Mouse (Mus musculus) small intestine, adult 2 months (tissue): Measurements from ENCODE around the gene Ttc28. TPM values are rescaled to one million over a fixed set of nuclear protein-coding genes. Genes with fewer than 3 reads are reported as not detected.

Experiments used
- H3K27ac ChIP-seq: fragments of 200-500 bp; 2 replicates; pipeline ENCODE4 v1.5.1; 2012; ENCODE audit warnings: low read depth, low read length, control low read depth, inconsistent platforms; ENCODE audit not compliant: insufficient read depth
- H3K27me3 ChIP-seq: fragments of 200-500 bp; 2 replicates; pipeline ENCODE4 v1.6.1; 2012; ENCODE audit warnings: mild to moderate bottlenecking, moderate library complexity, low read length, inconsistent platforms; ENCODE audit not compliant: control insufficient read depth, insufficient read depth
- H3K36me3 ChIP-seq: fragments of 200-500 bp; 2 replicates; pipeline ENCODE4 v1.6.1; 2012; ENCODE audit warnings: mild to moderate bottlenecking, low read length, control low read depth, inconsistent platforms; ENCODE audit not compliant: control insufficient read depth, insufficient read depth
- H3K4me1 ChIP-seq: fragments of 200-500 bp; 2 replicates; pipeline ENCODE4 v1.6.1; 2012; ENCODE audit warnings: low read length, inconsistent platforms, mixed read lengths; ENCODE audit not compliant: control insufficient read depth, insufficient read depth, insufficient read length
- H3K4me3 ChIP-seq: fragments of 200-500 bp; 2 replicates; pipeline ENCODE4 v1.5.1; 2012; ENCODE audit warnings: low read depth, mild to moderate bottlenecking, control low read depth, inconsistent platforms, low read length, moderate library complexity
- CTCF ChIP-seq: fragments of 200-500 bp; IDR thresholded peaks from 2 replicates; pipeline ENCODE4 v1.5.1; 2012; ENCODE audit warnings: low read depth, mild to moderate bottlenecking, control low read depth, inconsistent platforms, low read length, moderate library complexity, mixed read lengths; ENCODE audit not compliant: insufficient replicate concordance, insufficient read length; ENCODE audit errors: extremely low read depth
- POLR2A ChIP-seq: fragments of 200-500 bp; IDR thresholded peaks from 2 replicates; pipeline ENCODE4 v1.6.1; 2012; ENCODE audit warnings: low read depth, mild to moderate bottlenecking, control low read depth, inconsistent platforms, low read length, moderate library complexity
- WGBS: fragments of 180-500 bp; shearing (Covaris S2); methylation state at CpG from one replicate; pipeline ENCODE4 v1.1.7; 2018; 5-methylcytosine and 5-hydroxymethylcytosine counted together
- polyA plus RNA-seq: library from polyadenylated mRNA; depleted of rRNA; stranded (reverse); fragments of >200 nt; gene quantifications from 2 replicates; pipeline ENCODE4 v1.2.3, GENCODE M21; 2012

Gene Ttc28
- polyA plus RNA-seq, 1 experiment, result 3.2 TPM

- Histone ChIP-seq H3K36me3 (no peaks in the 10 kb centered on the region), H3K27me3 (no peaks in the 10 kb centered on the region), H3K4me3 (no peak overlapping the region), H3K27ac (no peak overlapping the region), H3K4me1 (peaks cover 8% of the 10 kb centered on the region; the same call in 1 of the 2 replicates)
- 74% methylated on average over 6 of the region's 6 CpGs for WGBS
- TF ChIP-seq CTCF, result no peak
- no peak for TF ChIP-seq POLR2A
Measured at GRCm38 (mm10) chr5:111111378-111111777, 231.8 kb downstream of the Ttc28 start.

DNA sequence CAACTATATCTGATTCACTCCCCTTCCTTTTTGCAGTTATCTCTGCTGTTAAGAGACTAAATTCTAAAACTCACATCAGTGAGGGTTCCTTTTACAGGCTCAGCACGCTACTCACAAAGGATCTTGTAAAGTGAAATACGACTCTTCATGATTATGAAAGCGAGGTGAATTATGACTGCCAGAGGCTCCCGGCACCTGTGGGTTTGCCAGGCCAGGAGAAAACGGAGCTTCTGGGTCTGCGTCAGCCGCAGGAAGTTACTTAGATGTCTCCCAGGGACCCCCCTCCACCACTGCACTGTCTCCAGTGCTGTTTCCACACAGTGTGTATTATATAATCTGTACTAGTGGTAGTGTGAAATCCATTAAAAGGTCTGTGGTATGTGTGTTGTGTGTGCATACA is 233.6 kb downstream of the Ttc28 start:
- H3K36me3 ChIP-seq, result no peaks in the 10 kb centered on the region
- H3K4me1 ChIP-seq, result peaks cover 8% of the 10 kb centered on the region; the same call in 1 of the 2 replicates
- no peak overlapping the region for H3K27ac ChIP-seq
- no peaks in the 10 kb centered on the region for H3K27me3 ChIP-seq
- no peak overlapping the region for H3K4me3 ChIP-seq
- WGBS, result 60% methylated on average over 7 of the region's 7 CpGs
- TF ChIP-seq CTCF (no peak), POLR2A (no peak)

GRCm38 (mm10) chr5:111113694-111114375 is 234.2 kb downstream of the Ttc28 start:
- H3K4me3 ChIP-seq, result no peak overlapping the region
- TF ChIP-seq POLR2A (no peak), CTCF (no peak)
- peaks cover 8% of the 10 kb centered on the region; the same call in 1 of the 2 replicates for H3K4me1 ChIP-seq
- H3K27ac ChIP-seq, result peak overlapping the region; percentile 29; the same call in 1 of the 2 replicates
- H3K36me3 ChIP-seq, result no peaks in the 10 kb centered on the region
- H3K27me3 ChIP-seq, result no peaks in the 10 kb centered on the region
- 32% methylated on average over 8 of the region's 8 CpGs for WGBS

GRCm38 (mm10) chr5:111114597-111114996 is 235.0 kb downstream of the Ttc28 start:
- Histone ChIP-seq H3K4me3 (no peak overlapping the region), H3K4me1 (peaks cover 8% of the 10 kb centered on the region; the same call in 1 of the 2 replicates), H3K27ac (no peak overlapping the region), H3K36me3 (no peaks in the 10 kb centered on the region), H3K27me3 (no peaks in the 10 kb centered on the region)
- TF ChIP-seq CTCF (no peak), POLR2A (no peak)
- 86% methylated on average over 10 of the region's 10 CpGs for WGBS

- TF ChIP-seq CTCF (no peak), POLR2A (no peak)
- Histone ChIP-seq H3K4me3 (no peak overlapping the region), H3K27ac (no peak overlapping the region; the same call in 1 of the 2 replicates), H3K4me1 (peaks cover 8% of the 10 kb centered on the region; the same call in 1 of the 2 replicates), H3K36me3 (no peaks in the 10 kb centered on the region), H3K27me3 (no peaks in the 10 kb centered on the region)
- 77% methylated on average over 15 of the region's 15 CpGs for WGBS
Measured at GRCm38 (mm10) chr5:111115519-111116350, 236.1 kb downstream of the Ttc28 start.

GRCm38 (mm10) chr5:111119805-111120204 is 240.2 kb downstream of the Ttc28 start:
- peaks cover 12% of the 10 kb centered on the region for H3K4me1 ChIP-seq
- WGBS, result 74% methylated on average over 3 of the region's 3 CpGs

DNA sequence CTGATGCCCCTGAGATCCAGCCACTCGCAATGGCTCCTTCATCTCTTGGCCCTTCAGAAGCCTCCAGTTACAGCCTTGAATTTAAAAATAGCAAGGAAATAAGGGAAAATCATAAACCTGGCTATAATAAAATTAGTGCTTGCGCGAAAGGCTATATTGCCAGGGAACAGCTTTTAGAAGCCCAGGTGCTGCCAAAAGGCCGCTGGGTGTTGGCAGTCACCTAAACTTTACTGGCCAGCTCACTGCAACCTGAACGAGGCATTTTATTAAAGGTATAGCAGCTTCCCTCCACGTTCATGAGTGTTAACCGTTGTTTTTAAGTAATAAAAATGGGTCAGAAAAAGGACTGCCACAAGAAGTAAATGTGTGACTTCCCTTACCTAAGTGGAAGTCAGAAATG is 240.7 kb downstream of the Ttc28 start:
- Histone ChIP-seq H3K27me3 (no peaks in the 10 kb centered on the region), H3K27ac (no peak overlapping the region), H3K4me1 (peaks cover 15% of the 10 kb centered on the region), H3K4me3 (no peak overlapping the region), H3K36me3 (no peaks in the 10 kb centered on the region)
- 27% methylated on average over 7 of the region's 7 CpGs for WGBS
- no peak for TF ChIP-seq POLR2A
- TF ChIP-seq CTCF, result no peak

More at GRCm38 (mm10) chr5:111119805-111120204, 240.2 kb downstream of the Ttc28 start:
- Histone ChIP-seq H3K4me3 (no peak overlapping the region), H3K27ac (no peak overlapping the region), H3K36me3 (no peaks in the 10 kb centered on the region), H3K27me3 (no peaks in the 10 kb centered on the region)
- TF ChIP-seq CTCF (no peak), POLR2A (no peak)
